Mouse (Mus musculus) intestine, embryonic 14.5 days (tissue): Measurements from ENCODE around the gene Inpp5e. TPM values are rescaled to one million over a fixed set of nuclear protein-coding genes. Genes with fewer than 3 reads are reported as not detected.

Experiments used
- ATAC-seq: fragments of 200-750 bp; cut with Nextera tagmentation; replicated peaks from 2 replicates; pipeline ENCODE4 v1.8.0; 2017; ENCODE audit warnings: low read depth, moderate number of reproducible peaks, moderate TSS enrichment, moderate library complexity; ENCODE audit not compliant: low FRiP score, low TSS enrichment
- DNase-seq: peaks from one replicate; pipeline ENCODE4 v3.0.0-alpha.2; 2018; ENCODE audit warnings: low spot score
- H3K27ac ChIP-seq: fragments of 300-500 bp; sonication (generic); 2 replicates; pipeline ENCODE4 v1.5.1; 2014; ENCODE audit warnings: low read depth, mild to moderate bottlenecking, control low read depth
- H3K27me3 ChIP-seq: fragments of 300-500 bp; sonication (generic); replicated peaks from 2 replicates; pipeline ENCODE4 v1.6.1; 2014; ENCODE audit warnings: low read length, control low read depth; ENCODE audit not compliant: control insufficient read depth, insufficient read depth
- H3K36me3 ChIP-seq: fragments of 300-500 bp; sonication (generic); 2 replicates; pipeline ENCODE4 v1.6.1; 2014; ENCODE audit warnings: low read length, control low read depth; ENCODE audit not compliant: control insufficient read depth, insufficient read depth
- H3K4me1 ChIP-seq: fragments of 300-500 bp; sonication (generic); replicated peaks from 2 replicates; pipeline ENCODE4 v1.6.1; 2014; ENCODE audit warnings: low read length, control low read depth, mixed read lengths; ENCODE audit not compliant: control insufficient read depth, insufficient read depth
- H3K4me2 ChIP-seq: fragments of 300-500 bp; sonication (generic); 2 replicates; pipeline ENCODE4 v1.6.1; 2014; ENCODE audit warnings: low read length
- H3K4me3 ChIP-seq: fragments of 300-500 bp; sonication (generic); 2 replicates; pipeline ENCODE4 v1.5.1; 2014; ENCODE audit warnings: low read depth, low read length, control low read depth, mixed read lengths
- H3K9ac ChIP-seq: fragments of 300-500 bp; sonication (generic); 2 replicates; pipeline ENCODE4 v1.6.1; 2014; ENCODE audit warnings: mild to moderate bottlenecking, low read length
- H3K9me3 ChIP-seq: fragments of 300-500 bp; sonication (generic); 2 replicates; pipeline ENCODE4 v1.6.1; 2016; ENCODE audit warnings: low read length, control low read depth; ENCODE audit not compliant: control insufficient read depth
- WGBS: fragments of 180-500 bp; shearing (Covaris S2); extraction: QIAGEN DNeasy Blood & Tissue Kit; methylation state at CpG from one replicate; pipeline ENCODE4 v1.1.7; 2014; 5-methylcytosine and 5-hydroxymethylcytosine counted together
- polyA plus RNA-seq: library from polyadenylated mRNA; unstranded; fragments of >200 nt; fragmentation: Nextera tagmentation; extraction: Ambion mirVana; gene quantifications from 2 replicates; pipeline ENCODE4 v1.2.1, GENCODE M21; 2014

Gene Inpp5e
- polyA plus RNA-seq: 18.4 and 22.8 TPM in 2 replicates

- Histone ChIP-seq H3K36me3 (peaks cover 37% of the 10 kb centered on the region), H3K9ac (peak within 1 kb of the TSS; percentile 87), H3K9me3 (no peaks in the 10 kb centered on the region), H3K4me2 (peak within 1 kb of the TSS; percentile 99), H3K4me3 (peak within 1 kb of the TSS; percentile 80), H3K4me1 (peaks cover 23% of the 10 kb centered on the region), H3K27me3 (no peaks in the 10 kb centered on the region), H3K27ac (peak within 1 kb of the TSS; percentile 62; the same call in 1 of the 2 replicates)
- peak; percentile 92 for ATAC-seq
- DNase-seq: peak; percentile 100
- under 1% methylated on average over 57 of the region's 57 CpGs for WGBS
Observed at GRCm38 (mm10) chr2:26408515-26409356, at the start of gene Inpp5e. Gene Inpp5e (minus strand): TSS chr2:26409203.

- H3K36me3 ChIP-seq: peaks cover 44% of the 10 kb centered on the region
Observed at GRCm38 (mm10) chr2:26458402-26459124, 49.6 kb upstream of the Inpp5e start.

GRCm38 (mm10) chr2:26449121-26450060 lies 40.4 kb upstream of the Inpp5e start:
- Histone ChIP-seq H3K4me1 (peaks cover 10% of the 10 kb centered on the region), H3K36me3 (no peaks in the 10 kb centered on the region), H3K27ac (no peak overlapping the region), H3K9ac (no peak overlapping the region), H3K27me3 (no peaks in the 10 kb centered on the region), H3K4me2 (no peak overlapping the region), H3K4me3 (no peak overlapping the region), H3K9me3 (no peaks in the 10 kb centered on the region)
- WGBS: 20% methylated on average over 5 of the region's 5 CpGs
- ATAC-seq: no peak
- DNase-seq: peak; percentile 91

More at GRCm38 (mm10) chr2:26458402-26459124, 49.6 kb upstream of the Inpp5e start:
- Histone ChIP-seq H3K9me3 (no peaks in the 10 kb centered on the region), H3K4me3 (no peak overlapping the region), H3K9ac (no peak overlapping the region), H3K27me3 (no peaks in the 10 kb centered on the region), H3K4me2 (no peak overlapping the region), H3K27ac (peak overlapping the region; percentile 40; the same call in 1 of the 2 replicates), H3K4me1 (peaks cover 18% of the 10 kb centered on the region)
- no peak for DNase-seq
- 31% methylated on average over 7 of the region's 7 CpGs for WGBS
- 0 out of 2 replicates have a peak, but pooled peaks have one; percentile 49 for ATAC-seq

GRCm38 (mm10) chr2:26447451-26447850 lies 38.4 kb upstream of the Inpp5e start:
- no peaks in the 10 kb centered on the region for H3K36me3 ChIP-seq

GRCm38 (mm10) chr2:26446671-26447070 lies 37.7 kb upstream of the Inpp5e start:
- H3K4me2 ChIP-seq: peak overlapping the region; percentile 93
- no peaks in the 10 kb centered on the region for H3K9me3 ChIP-seq
- 72% methylated on average over 4 of the region's 4 CpGs for WGBS
- no peak for ATAC-seq
- peak overlapping the region; percentile 53 for H3K9ac ChIP-seq
- peaks cover 2% of the 10 kb centered on the region for H3K36me3 ChIP-seq
- no peak for DNase-seq
- peaks cover 24% of the 10 kb centered on the region for H3K4me1 ChIP-seq
- no peaks in the 10 kb centered on the region for H3K27me3 ChIP-seq
- H3K4me3 ChIP-seq: peak overlapping the region; percentile 95
- no peak overlapping the region for H3K27ac ChIP-seq

More at GRCm38 (mm10) chr2:26447451-26447850, 38.4 kb upstream of the Inpp5e start:
- WGBS: 77% methylated on average over 1 of the region's 1 CpGs
- ATAC-seq (no peak), DNase-seq (no peak)
- Histone ChIP-seq H3K4me2 (no peak overlapping the region), H3K4me1 (peaks cover 24% of the 10 kb centered on the region), H3K9ac (no peak overlapping the region), H3K27me3 (no peaks in the 10 kb centered on the region), H3K9me3 (no peaks in the 10 kb centered on the region), H3K4me3 (no peak overlapping the region), H3K27ac (no peak overlapping the region)

- Histone ChIP-seq H3K9me3 (no peaks in the 10 kb centered on the region), H3K9ac (peak overlapping the region; percentile 53), H3K4me1 (peaks cover 24% of the 10 kb centered on the region), H3K4me3 (peak overlapping the region; percentile 95), H3K36me3 (peaks cover 10% of the 10 kb centered on the region), H3K4me2 (peak overlapping the region; percentile 93), H3K27me3 (no peaks in the 10 kb centered on the region), H3K27ac (peak overlapping the region; percentile 80)
- ATAC-seq: peak; percentile 92
- peak; percentile 99 for DNase-seq
- WGBS: under 1% methylated on average over 44 of the region's 44 CpGs
Observed at GRCm38 (mm10) chr2:26445666-26446445, 36.9 kb upstream of the Inpp5e start.

GRCm38 (mm10) chr2:26444946-26445665 lies 36.1 kb upstream of the Inpp5e start, which contains the start of gene Sec16a:
Gene Sec16a (minus strand): TSS chr2:26445216.
- WGBS: under 1% methylated on average over 60 of the region's 61 CpGs
- Histone ChIP-seq H3K4me1 (peaks cover 24% of the 10 kb centered on the region), H3K27ac (peak within 1 kb of the TSS; percentile 83), H3K9ac (peak within 1 kb of the TSS; percentile 75), H3K9me3 (no peaks in the 10 kb centered on the region), H3K4me2 (peak within 1 kb of the TSS; percentile 97), H3K4me3 (peak within 1 kb of the TSS; percentile 95), H3K36me3 (peaks cover 18% of the 10 kb centered on the region), H3K27me3 (no peaks in the 10 kb centered on the region)
- DNase-seq (peak; percentile 99), ATAC-seq (peak; percentile 92)
